Mouse (Mus musculus) heart, postnatal 0 days (tissue): ENCODE measurements around the gene Six3. TPM values are rescaled to one million over a fixed set of nuclear protein-coding genes. Genes with fewer than 3 reads are reported as not detected.
A peak's percentile ranks its signal among the peaks of the same experiment; 100 is the strongest.

Experiments
- ATAC-seq: fragments of 200-750 bp; cut with Nextera tagmentation; 2 replicates; pipeline ENCODE4 v1.8.0; 2017; ENCODE audit warnings: low read depth, moderate number of reproducible peaks, moderate library complexity; ENCODE audit not compliant: insufficient read depth
- DNase-seq: peaks from one replicate; pipeline ENCODE4 v3.0.0-alpha.2; 2016; ENCODE audit warnings: low spot score
- H3K27ac ChIP-seq: fragments of 300-500 bp; sonication (generic); 2 replicates; pipeline ENCODE4 v1.5.1; 2014; ENCODE audit warnings: low read depth, mild to moderate bottlenecking
- H3K27me3 ChIP-seq: fragments of 300-500 bp; sonication (generic); 2 replicates; pipeline ENCODE4 v1.6.1; 2014; ENCODE audit warnings: low read length, mixed read lengths; ENCODE audit not compliant: control insufficient read depth, insufficient read depth
- H3K36me3 ChIP-seq: fragments of 300-500 bp; sonication (generic); replicated peaks from 2 replicates; pipeline ENCODE4 v1.6.1; 2014; ENCODE audit warnings: low read length, mixed read lengths; ENCODE audit not compliant: control insufficient read depth, insufficient read depth
- H3K4me1 ChIP-seq: fragments of 300-500 bp; sonication (generic); 2 replicates; pipeline ENCODE4 v1.6.1; 2014; ENCODE audit warnings: antibody characterized with exemption; ENCODE audit not compliant: control insufficient read depth, insufficient read depth
- H3K4me2 ChIP-seq: fragments of 300-500 bp; sonication (generic); 2 replicates; pipeline ENCODE4 v1.6.1; 2014; ENCODE audit warnings: low read depth, mild to moderate bottlenecking, low read length, moderate library complexity
- H3K4me3 ChIP-seq: fragments of 300-500 bp; sonication (generic); 2 replicates; pipeline ENCODE4 v1.5.1; 2014; ENCODE audit warnings: low read depth, low read length
- H3K9ac ChIP-seq: fragments of 300-500 bp; sonication (generic); replicated peaks from 2 replicates; pipeline ENCODE4 v1.6.1; 2014; ENCODE audit warnings: low read depth, low read length, mixed read lengths
- H3K9me3 ChIP-seq: fragments of 300-500 bp; sonication (generic); replicated peaks from 2 replicates; pipeline ENCODE4 v1.6.1; 2016; ENCODE audit warnings: low read length; ENCODE audit not compliant: control insufficient read depth
- CTCF ChIP-seq: IDR thresholded peaks from 2 replicates; pipeline ENCODE4 v1.5.1; 2016; ENCODE audit warnings: antibody characterized with exemption, control low read depth, low read depth
- EP300 ChIP-seq: IDR thresholded peaks from 2 replicates; pipeline ENCODE4 v1.6.1; 2016; ENCODE audit warnings: antibody characterized with exemption, low read depth
- WGBS: fragments of 180-500 bp; shearing (Covaris S2); extraction: QIAGEN DNeasy Blood & Tissue Kit; methylation state at CpG from one replicate; pipeline ENCODE4 v1.1.7; 2014; 5-methylcytosine and 5-hydroxymethylcytosine counted together
- polyA plus RNA-seq: library from polyadenylated mRNA; unstranded; fragments of >200 nt; fragmentation: Nextera tagmentation; extraction: Ambion mirVana; gene quantifications from 2 replicates; pipeline ENCODE4 v1.2.1, GENCODE M21; 2015
- total RNA-seq: library from RNA; depleted of rRNA; stranded (reverse); fragments of >200 nt; gene quantifications from 2 replicates; pipeline ENCODE4 v1.2.3, GENCODE M21; 2014; ENCODE audit warnings: low replicate concordance

Six3 gene
- total and polyA plus RNA-seq, 2 experiments from 2014 or later, result not detected

GRCm38 (mm10) chr17:85614011-85614721, 758 bp downstream of the Six3 start:
- no peak for DNase-seq
- Histone ChIP-seq H3K9ac (no peak overlapping the region), H3K27me3 (peaks cover 100% of the 10 kb centered on the region), H3K9me3 (no peaks in the 10 kb centered on the region), H3K27ac (no peak overlapping the region), H3K4me1 (no peaks in the 10 kb centered on the region), H3K4me2 (no peak overlapping the region), H3K4me3 (no peak overlapping the region; the same call in 1 of the 2 replicates), H3K36me3 (no peaks in the 10 kb centered on the region)
- WGBS, result 1% methylated on average over 30 of the region's 30 CpGs
- ATAC-seq, result no peak
- TF ChIP-seq EP300 (no peak), CTCF (no peak)

GRCm38 (mm10) chr17:85614722-85615331, 1.4 kb downstream of the Six3 start:
- H3K4me3 ChIP-seq, result peak overlapping the region; percentile 12
- H3K4me1 ChIP-seq, result no peaks in the 10 kb centered on the region
- H3K4me2 ChIP-seq, result peak overlapping the region; percentile 28; the same call in 1 of the 2 replicates
- WGBS, result 2% methylated on average over 37 of the region's 38 CpGs
- no peak overlapping the region for H3K9ac ChIP-seq
- no peak overlapping the region for H3K27ac ChIP-seq
- ATAC-seq (no peak), DNase-seq (no peak)
- H3K36me3 ChIP-seq, result no peaks in the 10 kb centered on the region
- H3K27me3 ChIP-seq, result peaks cover 100% of the 10 kb centered on the region
- no peak for TF ChIP-seq CTCF
- no peak for TF ChIP-seq EP300
- no peaks in the 10 kb centered on the region for H3K9me3 ChIP-seq

- WGBS, result 3% methylated on average over 4 of the region's 4 CpGs
Measured at GRCm38 (mm10) chr17:85615586-85615985, 2.2 kb downstream of the Six3 start.

GRCm38 (mm10) chr17:85616526-85617500, 3.4 kb downstream of the Six3 start:
- Histone ChIP-seq H3K9me3 (no peaks in the 10 kb centered on the region), H3K4me3 (no peak overlapping the region), H3K36me3 (no peaks in the 10 kb centered on the region), H3K27me3 (peaks cover 100% of the 10 kb centered on the region), H3K27ac (no peak overlapping the region), H3K4me2 (no peak overlapping the region), H3K4me1 (peaks cover 5% of the 10 kb centered on the region; the same call in 1 of the 2 replicates), H3K9ac (no peak overlapping the region)
- no peak for TF ChIP-seq EP300
- TF ChIP-seq CTCF, result no peak
- ATAC-seq (no peak), DNase-seq (no peak)
- 3% methylated on average over 41 of the region's 41 CpGs for WGBS

More at GRCm38 (mm10) chr17:85615586-85615985, 2.2 kb downstream of the Six3 start:
- DNase-seq (no peak), ATAC-seq (no peak)
- H3K9ac ChIP-seq, result no peak overlapping the region; the same call in 1 of the 2 replicates
- H3K4me1 ChIP-seq, result no peaks in the 10 kb centered on the region
- TF ChIP-seq CTCF, result no peak
- TF ChIP-seq EP300, result no peak
- H3K27me3 ChIP-seq, result peaks cover 100% of the 10 kb centered on the region
- H3K36me3 ChIP-seq, result no peaks in the 10 kb centered on the region
- H3K4me3 ChIP-seq, result peak overlapping the region; percentile 12; the same call in 1 of the 2 replicates
- no peak overlapping the region for H3K4me2 ChIP-seq
- H3K27ac ChIP-seq, result no peak overlapping the region
- H3K9me3 ChIP-seq, result no peaks in the 10 kb centered on the region
